Comparison of ENCODE assay signal across 16 mouse cellular contexts in the genomic region with DNA sequence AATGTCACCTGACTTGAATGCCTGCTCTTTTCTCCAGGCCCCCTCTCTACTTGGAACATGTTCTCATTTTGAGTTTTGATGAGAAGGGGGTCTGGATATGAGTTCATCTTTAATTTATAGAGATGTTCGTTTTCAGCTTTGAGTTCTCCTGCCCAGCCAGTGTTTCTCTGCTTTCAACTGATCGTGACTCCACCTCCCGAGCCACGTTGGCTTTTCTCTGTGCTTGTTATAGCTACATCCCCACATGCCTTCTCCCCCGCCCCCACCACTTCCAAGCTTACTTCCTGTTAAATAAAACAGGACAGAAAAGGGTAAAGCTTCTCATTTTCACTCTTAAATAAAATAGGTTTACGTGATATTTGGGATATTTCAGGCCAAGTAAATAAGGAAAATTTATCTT. TPM values are rescaled to one million over a fixed set of nuclear protein-coding genes. Genes with fewer than 3 reads are reported as not detected.
A peak's percentile ranks its signal among the peaks of the same experiment; 100 is the strongest.
DNase-seq lines count a peak whose midpoint lies in the region; ATAC-seq lines count a peak whose summit lies in the region.
"Had no signal": no experiment of that assay in that cellular context is flagged by ENCODE, and none has a peak within 500 bp of the region (broad histone marks: within the 10 kb centered on the region; RNA-seq: fewer than 3 reads in every experiment).

No protein-coding gene starts in this region.

- no peak overlapping the region for H3K9ac ChIP-seq in heart, embryonic 13.5 days
- no peak overlapping the region for H3K9ac ChIP-seq in neural tube, embryonic 13.5 days
- H3K9ac ChIP-seq: limb, embryonic 15.5 days; midbrain, embryonic 12.5 days had no signal

- H3K9me3 ChIP-seq in heart, embryonic 13.5 days = no peaks in the 10 kb centered on the region
- H3K9me3 ChIP-seq in neural tube, embryonic 13.5 days = no peaks in the 10 kb centered on the region
- H3K9me3 ChIP-seq: forebrain, embryonic 10.5 days; limb, embryonic 15.5 days; midbrain, embryonic 12.5 days had no signal

- no peaks in the 10 kb centered on the region for H3K36me3 ChIP-seq in heart, embryonic 13.5 days
- H3K36me3 ChIP-seq in neural tube, embryonic 13.5 days = no peaks in the 10 kb centered on the region
- H3K36me3 ChIP-seq: forebrain, embryonic 10.5 days; limb, embryonic 15.5 days; midbrain, embryonic 12.5 days had no signal

- peaks cover 51% of the 10 kb centered on the region for H3K4me1 ChIP-seq in heart, embryonic 13.5 days
- peaks cover 30% of the 10 kb centered on the region for H3K4me1 ChIP-seq in neural tube, embryonic 13.5 days (replicated peaks)

- H3K27ac ChIP-seq in heart, embryonic 13.5 days (replicated peaks) = no peak overlapping the region
- H3K27ac ChIP-seq in neural tube, embryonic 13.5 days (replicated peaks) = no peak overlapping the region
- H3K27ac ChIP-seq: forebrain, embryonic 10.5 days; limb, embryonic 15.5 days; midbrain, embryonic 12.5 days had no signal

- no peaks in the 10 kb centered on the region for H3K27me3 ChIP-seq in heart, embryonic 13.5 days (replicated peaks)
- H3K27me3 ChIP-seq in neural tube, embryonic 13.5 days = peaks cover 10% of the 10 kb centered on the region

- no peak overlapping the region for H3K4me3 ChIP-seq in heart, embryonic 13.5 days
- no peak overlapping the region for H3K4me3 ChIP-seq in neural tube, embryonic 13.5 days
- H3K4me3 ChIP-seq: forebrain, embryonic 10.5 days; limb, embryonic 15.5 days; midbrain, embryonic 12.5 days had no signal

- WGBS in heart, embryonic 13.5 days = 32% methylated on average over 6 of the region's 6 CpGs
- WGBS in neural tube, embryonic 13.5 days = 54% methylated on average over 6 of the region's 6 CpGs

- H3K4me2 ChIP-seq in heart, embryonic 13.5 days = peak overlapping the region; percentile 34
- H3K4me2 ChIP-seq in neural tube, embryonic 13.5 days = peak overlapping the region; percentile 26; the same call in 1 of the 2 replicates
- H3K4me2 ChIP-seq: limb, embryonic 15.5 days; midbrain, embryonic 12.5 days had no signal

- no peak for DNase-seq in heart, adult 18-20 months
- DNase-seq in layer of hippocampus, adult 11-12 months (ENCODE audit: low spot score) = peak; percentile 40
- no peak for DNase-seq in layer of hippocampus, adult 9-10 months (ENCODE audit: low spot score)
- no peak for DNase-seq in neural tube, embryonic 10.5 days (ENCODE audit: extremely low spot score, low spot score)
- DNase-seq: adrenal gland, adult 2 months; embryo, embryonic 11 days had no signal

- ATAC-seq in heart, embryonic 13.5 days (ENCODE audit: extremely low read depth, insufficient number of reproducible peaks, low FRiP score, low TSS enrichment) = no peak
- ATAC-seq in neural tube, embryonic 13.5 days (ENCODE audit: low read depth) = no peak
- no peak for ATAC-seq in erythroblast, adult 5-6 weeks (replicated peaks; ENCODE audit: low FRiP score, poor library complexity, severe bottlenecking)

RNA-seq across cellular contexts. Expression of a gene that starts 3.3 kb away (rescaled TPM):
- polyA plus RNA-seq in heart, embryonic 13.5 days (2015; fragmentation: Nextera tagmentation; extraction: Ambion mirVana) = 2.8 and 2.9 TPM in 2 replicates
- total RNA-seq in heart, adult 18-20 months (2021) = 1 to 10 TPM; 6.1 to 7.0 TPM
- 10.9 and 14.0 TPM in 2 replicates for polyA plus RNA-seq in neural tube, embryonic 13.5 days (2015; fragmentation: Nextera tagmentation; extraction: Ambion mirVana)
- not detected in 2 replicates for total RNA-seq in erythroblast, adult 5-6 weeks (2015; ENCODE audit: low replicate concordance)
- 0.17 and 0.42 TPM in 2 replicates for total RNA-seq in erythroblast, adult 5-6 weeks (2017; ENCODE audit: low replicate concordance)

RNA-seq across cellular contexts. Expression of a gene that starts 30.5 kb away (rescaled TPM):
- not detected in 2 replicates for polyA plus RNA-seq in heart, embryonic 13.5 days (2015; fragmentation: Nextera tagmentation; extraction: Ambion mirVana)
- total RNA-seq in heart, adult 18-20 months (2021) = not detected
- 0.18 TPM in 1 of 2 replicates, not detected in the other for polyA plus RNA-seq in neural tube, embryonic 13.5 days (2015; fragmentation: Nextera tagmentation; extraction: Ambion mirVana)
- total RNA-seq in erythroblast, adult 5-6 weeks (2015; ENCODE audit: low replicate concordance) = not detected in 2 replicates
- total RNA-seq in erythroblast, adult 5-6 weeks (2017; ENCODE audit: low replicate concordance) = not detected in 2 replicates
- total RNA-seq: adrenal gland, adult 2 months; gastrocnemius, adult 8-10 months had no signal
- polyA plus RNA-seq: adrenal gland, adult 2 months; forebrain, embryonic 10.5 days; intestine, embryonic 14.5 days; large intestine, adult 2 months; limb, embryonic 15.5 days; lung, embryonic 16.5 days; midbrain, embryonic 12.5 days had no signal

Comparison
In these comparisons a context has a peak if more than half of its experiments do, and no peak if none do; other contexts are left out.
1. RNA of a gene that starts 3.3 kb away (total RNA-seq): 6.1 to 7.0 TPM in heart, adult 18-20 months; 0.17 to 0.42 TPM in erythroblast, adult 5-6 weeks; every median in the first group is over 4 times any median in the second.